Mouse (Mus musculus) myocyte (in vitro differentiated cells): Measurements from ENCODE around the gene Ap5s1. TPM values are rescaled to one million over a fixed set of nuclear protein-coding genes. Genes with fewer than 3 reads are reported as not detected.

Experiments
- H3K27me3 ChIP-seq: one replicate; pipeline ENCODE4 v1.6.1; 2011; ENCODE audit not compliant: control insufficient read depth, insufficient read depth, insufficient read length
- H3K36me3 ChIP-seq: one replicate; pipeline ENCODE4 v1.6.1; 2011; ENCODE audit not compliant: control insufficient read depth, insufficient read depth
- H3K4me2 ChIP-seq: one replicate; pipeline ENCODE4 v1.6.1; 2011; ENCODE audit warnings: low read depth, control low read depth
- H3K4me3 ChIP-seq: one replicate; pipeline ENCODE4 v1.5.1; 2011; ENCODE audit warnings: mild to moderate bottlenecking, control low read depth, moderate library complexity
- H3K79me2 ChIP-seq: one replicate; pipeline ENCODE4 v1.6.1; 2011; ENCODE audit not compliant: control insufficient read depth, insufficient read depth
- H3ac ChIP-seq: one replicate; pipeline ENCODE4 v1.6.1; 2011; ENCODE audit not compliant: control insufficient read depth, insufficient read length
- CEBPB ChIP-seq: IDR thresholded peaks from 2 replicates; pipeline ENCODE4 v1.6.1; 2011; ENCODE audit warnings: mild to moderate bottlenecking, moderate library complexity; ENCODE audit not compliant: poor library complexity, insufficient read depth, severe bottlenecking
- E2F4 ChIP-seq: IDR thresholded peaks from one replicate; pipeline ENCODE4 v1.6.1; 2011; ENCODE audit warnings: mild to moderate bottlenecking, control low read depth, moderate library complexity; ENCODE audit not compliant: insufficient read depth
- MAX ChIP-seq: IDR thresholded peaks from one replicate; pipeline ENCODE4 v1.6.1; 2011; ENCODE audit warnings: low read depth, mild to moderate bottlenecking, control low read depth
- MYOD1 ChIP-seq, 3 experiments: IDR thresholded peaks; one replicate each; pipeline ENCODE4 v1.6.1; 2011; ENCODE audit warnings: control low read depth in 2 of 3, low read depth in 2 of 3, mild to moderate bottlenecking in 2 of 3, moderate library complexity in 1 of 3; ENCODE audit not compliant: insufficient read length in 2 of 3, control insufficient read depth in 1 of 3
- MYOG ChIP-seq, 3 experiments: IDR thresholded peaks; one replicate each; pipeline ENCODE4 v1.6.1; 2011; ENCODE audit warnings: control low read depth in 2 of 3, low read depth in 2 of 3, mild to moderate bottlenecking in 2 of 3; ENCODE audit not compliant: insufficient read length in 2 of 3, control insufficient read depth in 1 of 3, insufficient read depth in 1 of 3
- POLR2A ChIP-seq: IDR thresholded peaks from one replicate; pipeline ENCODE4 v1.6.1; 2011; ENCODE audit warnings: low read depth, mild to moderate bottlenecking, control low read depth, moderate library complexity; ENCODE audit not compliant: insufficient read length
- POLR2AphosphoS2 ChIP-seq: IDR thresholded peaks from one replicate; pipeline ENCODE4 v1.6.1; 2011; ENCODE audit warnings: low read depth, control low read depth; ENCODE audit not compliant: insufficient read length
- REST ChIP-seq: IDR thresholded peaks from one replicate; pipeline ENCODE4 v1.6.1; 2011; ENCODE audit warnings: mild to moderate bottlenecking, control low read depth, moderate library complexity; ENCODE audit not compliant: insufficient read depth, insufficient read length
- SRF ChIP-seq: IDR thresholded peaks from one replicate; pipeline ENCODE4 v1.6.1; 2011; ENCODE audit warnings: low read depth; ENCODE audit not compliant: control insufficient read depth, insufficient read length
- TCF12 ChIP-seq: IDR thresholded peaks from one replicate; pipeline ENCODE4 v1.6.1; 2011; ENCODE audit warnings: mild to moderate bottlenecking, control low read depth; ENCODE audit not compliant: poor library complexity, insufficient read depth, severe bottlenecking
- TCF3 ChIP-seq: IDR thresholded peaks from one replicate; pipeline ENCODE4 v1.6.1; 2011; ENCODE audit warnings: low read depth, control low read depth; ENCODE audit not compliant: insufficient read length
- USF1 ChIP-seq: IDR thresholded peaks from one replicate; pipeline ENCODE4 v1.6.1; 2011; ENCODE audit warnings: low read depth, mild to moderate bottlenecking, control low read depth, moderate library complexity
- polyA plus RNA-seq: library from polyadenylated mRNA; unstranded; fragments of >200 nt; fragmentation: generic; extraction: Trizol; gene quantifications from one replicate; pipeline ENCODE4 v1.2.1, GENCODE M21; 2012; ENCODE audit warnings: missing spikeins

Gene Ap5s1
- polyA plus RNA-seq, 1 experiment: 33.6 TPM

- Histone ChIP-seq H3K27me3 (no peaks in the 10 kb centered on the region), H3ac (no peak overlapping the region), H3K79me2 (no peaks in the 10 kb centered on the region), H3K4me3 (no peak overlapping the region), H3K4me2 (peak overlapping the region; percentile 59), H3K36me3 (no peaks in the 10 kb centered on the region)
- no peak for TF ChIP-seq MYOG (IDR thresholded peaks at IDR 0.05; ENCODE audit: control insufficient read depth in 1 of 3, insufficient read depth in 1 of 3, insufficient read length in 2 of 3, low read depth in 2 of 3)
- TF ChIP-seq POLR2A: no peak
- TF ChIP-seq SRF: no peak
- no peak for TF ChIP-seq TCF3
- no peak for TF ChIP-seq CEBPB
- TF ChIP-seq TCF12: no peak
- TF ChIP-seq MYOD1 (IDR thresholded peaks at IDR 0.05; ENCODE audit: control insufficient read depth in 1 of 3, insufficient read length in 2 of 3, low read depth in 2 of 3): no peak
- no peak for TF ChIP-seq REST
- TF ChIP-seq POLR2AphosphoS2: no peak
- TF ChIP-seq MAX: no peak
- TF ChIP-seq E2F4: no peak
- no peak for TF ChIP-seq USF1
Observed at GRCm38 (mm10) chr2:131205521-131206182, 1.2 kb upstream of the Ap5s1 start.

- Histone ChIP-seq H3ac (no peak overlapping the region), H3K36me3 (no peaks in the 10 kb centered on the region), H3K27me3 (no peaks in the 10 kb centered on the region), H3K4me3 (no peak overlapping the region), H3K79me2 (peaks cover 6% of the 10 kb centered on the region), H3K4me2 (peak overlapping the region; percentile 78)
- TF ChIP-seq REST (no peak), POLR2AphosphoS2 (no peak), TCF12 (no peak), USF1 (no peak), CEBPB (no peak), MAX (no peak), MYOD1 (IDR thresholded peaks at IDR 0.05; ENCODE audit: control insufficient read depth in 1 of 3, insufficient read length in 2 of 3, low read depth in 2 of 3) (no peak), E2F4 (no peak), SRF (no peak), TCF3 (no peak), POLR2A (no peak), MYOG (IDR thresholded peaks at IDR 0.05; ENCODE audit: control insufficient read depth in 1 of 3, insufficient read depth in 1 of 3, insufficient read length in 2 of 3, low read depth in 2 of 3) (no peak)
Observed at GRCm38 (mm10) chr2:131208356-131208755, 1.5 kb downstream of the Ap5s1 start.

GRCm38 (mm10) chr2:131209125-131209795 is 2.4 kb downstream of the Ap5s1 start:
- Histone ChIP-seq H3K27me3 (no peaks in the 10 kb centered on the region), H3ac (no peak overlapping the region), H3K4me2 (peak overlapping the region; percentile 78), H3K4me3 (peak overlapping the region; percentile 48), H3K36me3 (no peaks in the 10 kb centered on the region), H3K79me2 (peaks cover 6% of the 10 kb centered on the region)
- TF ChIP-seq POLR2AphosphoS2 (no peak), MAX (no peak), MYOD1 (IDR thresholded peaks at IDR 0.05; ENCODE audit: control insufficient read depth in 1 of 3, insufficient read length in 2 of 3, low read depth in 2 of 3) (no peak), TCF12 (no peak), MYOG (IDR thresholded peaks at IDR 0.05; ENCODE audit: control insufficient read depth in 1 of 3, insufficient read depth in 1 of 3, insufficient read length in 2 of 3, low read depth in 2 of 3) (no peak), POLR2A (no peak), E2F4 (no peak), SRF (no peak), REST (no peak)

- Histone ChIP-seq H3K4me2 (peak overlapping the region; percentile 78), H3K79me2 (peaks cover 6% of the 10 kb centered on the region), H3ac (peak overlapping the region; percentile 13), H3K36me3 (no peaks in the 10 kb centered on the region), H3K4me3 (peak overlapping the region; percentile 48), H3K27me3 (no peaks in the 10 kb centered on the region)
- no peak for TF ChIP-seq REST
- TF ChIP-seq MAX: peak; percentile 1
- no peak for TF ChIP-seq TCF12
- TF ChIP-seq USF1: no peak
- TF ChIP-seq SRF: peak; percentile 79
- TF ChIP-seq CEBPB: 0 out of 2 replicates have a peak, but pooled peaks have one; percentile 42
- TF ChIP-seq POLR2AphosphoS2: peak; percentile 91
- TF ChIP-seq E2F4: no peak
- TF ChIP-seq POLR2A: peak; percentile 89
- TF ChIP-seq MYOD1 (IDR thresholded peaks at IDR 0.05; ENCODE audit: control insufficient read depth in 1 of 3, insufficient read length in 2 of 3, low read depth in 2 of 3): peak in 1 of 3 experiments; percentile 47
- peak in 1 of 3 experiments; percentile 23 for TF ChIP-seq MYOG (IDR thresholded peaks at IDR 0.05; ENCODE audit: control insufficient read depth in 1 of 3, insufficient read depth in 1 of 3, insufficient read length in 2 of 3, low read depth in 2 of 3)
- TF ChIP-seq TCF3: no peak
Observed at GRCm38 (mm10) chr2:131209969-131210792, 3.3 kb downstream of the Ap5s1 start.
